Mouse (Mus musculus) cerebellum, adult 2 months (tissue): ENCODE measurements around the gene Gm11037. TPM values are rescaled to one million over a fixed set of nuclear protein-coding genes. Genes with fewer than 3 reads are reported as not detected.

Experiments
- DNase-seq, 2 experiments: peaks; one replicate each; pipeline ENCODE4 v3.0.0; 2021
- H3K27ac ChIP-seq: fragments of 200-500 bp; 2 replicates; pipeline ENCODE4 v1.5.1; 2012; ENCODE audit warnings: low read length, control low read depth, inconsistent platforms; ENCODE audit not compliant: insufficient read depth
- H3K27me3 ChIP-seq: fragments of 200-500 bp; 2 replicates; pipeline ENCODE4 v1.6.1; 2012; ENCODE audit warnings: inconsistent platforms, mild to moderate bottlenecking, low read length, moderate library complexity; ENCODE audit not compliant: control insufficient read depth, insufficient read depth
- H3K4me1 ChIP-seq: fragments of 200-500 bp; 2 replicates; pipeline ENCODE4 v1.6.1; 2011; ENCODE audit warnings: low read length; ENCODE audit not compliant: control insufficient read depth, insufficient read depth
- H3K4me3 ChIP-seq: fragments of 200-500 bp; replicated peaks from 2 replicates; pipeline ENCODE3; 2011; ENCODE audit warnings: mild to moderate bottlenecking, low read depth, low read length, control low read depth; ENCODE audit not compliant: insufficient read depth
- CTCF ChIP-seq: fragments of 200-500 bp; IDR thresholded peaks from 2 replicates; pipeline ENCODE4 v1.5.1; 2011; ENCODE audit warnings: low read depth, mild to moderate bottlenecking, control low read depth, low read length, moderate library complexity, borderline replicate concordance; ENCODE audit not compliant: insufficient read depth
- POLR2A ChIP-seq: fragments of 200-500 bp; IDR thresholded peaks from 2 replicates; pipeline ENCODE4 v1.6.1; 2011; ENCODE audit warnings: low read length, control low read depth, borderline replicate concordance; ENCODE audit not compliant: insufficient read depth
- WGBS: fragments of 180-500 bp; shearing (Covaris S2); methylation state at CpG from one replicate; pipeline ENCODE4 v1.1.7; 2018; 5-methylcytosine and 5-hydroxymethylcytosine counted together
- polyA plus RNA-seq: library from polyadenylated mRNA; depleted of rRNA; stranded (reverse); fragments of >200 nt; gene quantifications from 2 replicates; pipeline ENCODE4 v1.2.3, GENCODE M21; 2012; rRNA removed

The Gm11037 gene
- polyA plus RNA-seq, result not detected in 2 replicates

GRCm38 (mm10) chr2:131132930-131133547 lies at the start of gene Gm11037:
Gene Gm11037, plus strand, starts transcription at chr2:131133497.
- TF ChIP-seq CTCF (no peak), POLR2A (no peak)
- Histone ChIP-seq H3K27me3 (no peaks in the 10 kb centered on the region), H3K4me3 (no peak within 1 kb of the TSS)

GRCm38 (mm10) chr2:131084206-131084605 lies 49.1 kb upstream of the Gm11037 start:
- TF ChIP-seq CTCF (no peak), POLR2A (no peak)
- Histone ChIP-seq H3K27ac (no peak overlapping the region), H3K27me3 (no peaks in the 10 kb centered on the region), H3K4me3 (no peak overlapping the region), H3K4me1 (no peaks in the 10 kb centered on the region)
- WGBS, result 77% methylated on average over 4 of the region's 4 CpGs
- DNase-seq, result no peak

More at GRCm38 (mm10) chr2:131132930-131133547, at the start of gene Gm11037:
- no peaks in the 10 kb centered on the region for H3K4me1 ChIP-seq
- H3K27ac ChIP-seq, result no peak within 1 kb of the TSS
- DNase-seq, result no peak
- WGBS, result 79% methylated on average over 9 of the region's 9 CpGs

- Histone ChIP-seq H3K4me3 (no peak within 1 kb of the TSS), H3K27me3 (no peaks in the 10 kb centered on the region), H3K4me1 (no peaks in the 10 kb centered on the region), H3K27ac (no peak within 1 kb of the TSS)
- no peak for DNase-seq
- WGBS, result 80% methylated on average over 11 of the region's 11 CpGs
- TF ChIP-seq POLR2A (no peak), CTCF (no peak)
Observed at GRCm38 (mm10) chr2:131086667-131087390, 46.5 kb upstream of the Gm11037 start, which contains the start of gene Siglec1. Gene Siglec1, minus strand, starts transcription at chr2:131086765.

- no peak overlapping the region for H3K27ac ChIP-seq
- DNase-seq, result no peak
- H3K27me3 ChIP-seq, result no peaks in the 10 kb centered on the region
- H3K4me3 ChIP-seq, result no peak overlapping the region
- no peaks in the 10 kb centered on the region for H3K4me1 ChIP-seq
- WGBS, result 70% methylated on average over 4 of the region's 4 CpGs
- TF ChIP-seq POLR2A (no peak), CTCF (no peak)
Observed at GRCm38 (mm10) chr2:131088581-131088980, 44.7 kb upstream of the Gm11037 start.

DNA sequence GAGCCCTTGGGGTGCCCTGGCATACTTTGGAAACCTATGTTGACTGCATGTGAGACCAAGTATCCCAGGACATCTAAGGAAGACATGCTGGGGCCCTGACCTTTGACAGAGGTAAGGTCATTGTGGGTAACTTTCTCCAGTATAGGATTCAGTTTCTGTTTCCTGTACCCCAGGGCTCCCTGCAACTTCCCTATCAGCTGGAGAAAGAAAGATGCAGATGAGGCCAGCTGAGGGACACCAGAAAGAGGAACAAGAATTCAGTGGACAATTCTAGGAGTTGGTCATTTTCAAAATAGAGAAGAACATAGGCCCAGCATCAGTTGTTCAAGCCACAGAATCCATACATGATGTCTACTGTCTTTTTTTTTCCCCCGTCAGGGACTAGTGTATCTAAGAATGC lies 43.7 kb upstream of the Gm11037 start:
- WGBS, result 89% methylated on average over 1 of the region's 1 CpGs

GRCm38 (mm10) chr2:131090852-131091251 lies 42.4 kb upstream of the Gm11037 start:
- 79% methylated on average over 3 of the region's 3 CpGs for WGBS
- Histone ChIP-seq H3K4me3 (no peak overlapping the region), H3K27me3 (no peaks in the 10 kb centered on the region), H3K4me1 (no peaks in the 10 kb centered on the region), H3K27ac (no peak overlapping the region)
- DNase-seq, result no peak
- TF ChIP-seq POLR2A (no peak), CTCF (no peak)

More for the DNA sequence above, 43.7 kb upstream of the Gm11037 start:
- no peak for DNase-seq
- H3K27ac ChIP-seq, result no peak overlapping the region
- no peaks in the 10 kb centered on the region for H3K4me1 ChIP-seq
- no peak for TF ChIP-seq CTCF
- no peak for TF ChIP-seq POLR2A
- H3K27me3 ChIP-seq, result no peaks in the 10 kb centered on the region
- H3K4me3 ChIP-seq, result no peak overlapping the region

DNA sequence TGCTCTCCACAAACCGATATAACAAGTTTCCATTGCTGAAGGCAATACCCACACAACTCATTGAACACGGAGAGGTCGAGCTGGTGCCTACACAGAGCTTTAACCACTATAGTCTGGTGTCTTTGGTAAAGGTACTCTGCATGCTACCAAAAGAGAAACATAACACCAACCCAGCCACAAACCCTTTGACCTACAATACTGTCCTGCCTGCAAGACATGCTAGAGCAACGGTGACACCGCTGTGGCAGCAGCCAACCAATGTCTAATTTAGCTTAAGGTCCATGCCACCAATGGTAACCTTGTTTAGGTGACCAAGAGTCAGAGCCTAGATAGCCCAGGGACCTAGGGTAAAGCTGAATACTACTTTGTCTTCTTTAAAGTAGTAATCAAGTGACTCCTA lies 39.7 kb upstream of the Gm11037 start:
- Histone ChIP-seq H3K27ac (no peak overlapping the region), H3K27me3 (no peaks in the 10 kb centered on the region), H3K4me1 (no peaks in the 10 kb centered on the region), H3K4me3 (no peak overlapping the region)
- TF ChIP-seq POLR2A, result no peak
- TF ChIP-seq CTCF, result no peak
- no peak for DNase-seq
- WGBS, result 84% methylated on average over 5 of the region's 5 CpGs

GRCm38 (mm10) chr2:131094823-131095222 lies 38.5 kb upstream of the Gm11037 start:
- peak; percentile 84 for TF ChIP-seq CTCF
- no peak for TF ChIP-seq POLR2A
- 0% methylated on average over 1 of the region's 1 CpGs for WGBS

More at GRCm38 (mm10) chr2:131094823-131095222, 38.5 kb upstream of the Gm11037 start:
- no peaks in the 10 kb centered on the region for H3K27me3 ChIP-seq
- H3K27ac ChIP-seq, result no peak overlapping the region
- no peak overlapping the region for H3K4me3 ChIP-seq
- DNase-seq, result peak; percentile 57 to 73
- H3K4me1 ChIP-seq, result no peaks in the 10 kb centered on the region
